8 mouse cellular contexts compared by ENCODE assay signal in genomic region chr19:47301303-47302190, GRCm38 (mm10).
DNase-seq lines count a peak whose midpoint lies in the region; ATAC-seq and TF ChIP-seq lines count a peak whose summit lies in the region.

No protein-coding gene starts in this region.

- no peak overlapping the region for H3K4me3 ChIP-seq in kidney, embryonic 15.5 days (replicated peaks)
- H3K4me3 ChIP-seq in embryonic facial prominence, embryonic 11.5 days (ENCODE audit: low read depth, low read length): no peak overlapping the region
- H3K4me3 ChIP-seq in intestine, postnatal 0 days (ENCODE audit: low read depth, low read length): no peak overlapping the region
- no peak overlapping the region for H3K4me3 ChIP-seq in neural tube, embryonic 12.5 days

- H3K27ac ChIP-seq in kidney, embryonic 15.5 days: peak overlapping the region; percentile 96
- peak overlapping the region; percentile 90 for H3K27ac ChIP-seq in embryonic facial prominence, embryonic 11.5 days (replicated peaks; ENCODE audit: low read depth, low read length)
- H3K27ac ChIP-seq in intestine, postnatal 0 days (ENCODE audit: low read depth, low read length): no peak overlapping the region
- peak overlapping the region; percentile 50 for H3K27ac ChIP-seq in neural tube, embryonic 12.5 days

- peak overlapping the region; percentile 35 for H3K4me2 ChIP-seq in kidney, embryonic 15.5 days
- peak overlapping the region; percentile 19 for H3K4me2 ChIP-seq in embryonic facial prominence, embryonic 11.5 days (ENCODE audit: low read depth, low read length)
- no peak overlapping the region for H3K4me2 ChIP-seq in intestine, postnatal 0 days (replicated peaks; ENCODE audit: low read depth)
- peak overlapping the region; percentile 45 for H3K4me2 ChIP-seq in neural tube, embryonic 12.5 days (replicated peaks)

- no peaks in the 10 kb centered on the region for H3K9me3 ChIP-seq in kidney, embryonic 15.5 days (replicated peaks)
- H3K9me3 ChIP-seq in embryonic facial prominence, embryonic 11.5 days (replicated peaks; ENCODE audit: control insufficient read depth, low read length): no peaks in the 10 kb centered on the region
- H3K9me3 ChIP-seq in intestine, postnatal 0 days (ENCODE audit: control insufficient read depth): no peaks in the 10 kb centered on the region
- H3K9me3 ChIP-seq in neural tube, embryonic 12.5 days: no peaks in the 10 kb centered on the region

- peaks cover 59% of the 10 kb centered on the region for H3K4me1 ChIP-seq in kidney, embryonic 15.5 days
- H3K4me1 ChIP-seq in embryonic facial prominence, embryonic 11.5 days (ENCODE audit: control insufficient read depth, insufficient read depth, low read length): peaks cover 9% of the 10 kb centered on the region
- H3K4me1 ChIP-seq in intestine, postnatal 0 days (replicated peaks; ENCODE audit: control insufficient read depth, insufficient read depth, low read length): peaks cover 2% of the 10 kb centered on the region; the same call in 1 of the 2 replicates
- H3K4me1 ChIP-seq in neural tube, embryonic 12.5 days: peaks cover 27% of the 10 kb centered on the region

- H3K36me3 ChIP-seq in kidney, embryonic 15.5 days: peaks cover 24% of the 10 kb centered on the region
- H3K36me3 ChIP-seq in embryonic facial prominence, embryonic 11.5 days (replicated peaks; ENCODE audit: control insufficient read depth, insufficient read depth, low read depth, low read length): no peaks in the 10 kb centered on the region; the same call in 1 of the 2 replicates
- H3K36me3 ChIP-seq in intestine, postnatal 0 days (ENCODE audit: control insufficient read depth, insufficient read depth): peaks cover 6% of the 10 kb centered on the region; the same call in 1 of the 2 replicates
- H3K36me3 ChIP-seq in neural tube, embryonic 12.5 days: no peaks in the 10 kb centered on the region

- peak; percentile 46 for ATAC-seq in kidney, embryonic 15.5 days (replicated peaks; ENCODE audit: low FRiP score)
- peak; percentile 76 for ATAC-seq in embryonic facial prominence, embryonic 11.5 days (replicated peaks; ENCODE audit: insufficient number of reproducible peaks, low FRiP score, low TSS enrichment, low read depth)
- 0 out of 2 replicates have a peak, but pooled peaks have one; percentile 3 for ATAC-seq in intestine, postnatal 0 days
- peak; percentile 87 for ATAC-seq in neural tube, embryonic 12.5 days (ENCODE audit: low FRiP score, low read depth)

- H3K9ac ChIP-seq in kidney, embryonic 15.5 days: peak overlapping the region; percentile 30; the same call in 1 of the 2 replicates
- H3K9ac ChIP-seq in embryonic facial prominence, embryonic 11.5 days (replicated peaks; ENCODE audit: low read length): peak overlapping the region; percentile 37
- no peak overlapping the region for H3K9ac ChIP-seq in intestine, postnatal 0 days (ENCODE audit: low read depth, low read length)
- no peak overlapping the region for H3K9ac ChIP-seq in neural tube, embryonic 12.5 days

- WGBS in kidney, embryonic 15.5 days: 8% methylated on average over 19 of the region's 19 CpGs
- 4% methylated on average over 19 of the region's 19 CpGs for WGBS in embryonic facial prominence, embryonic 11.5 days
- 29% methylated on average over 19 of the region's 19 CpGs for whole genome bisulfite sequencing in intestine, postnatal 0 days
- whole genome bisulfite sequencing in neural tube, embryonic 12.5 days: 8% methylated on average over 19 of the region's 19 CpGs

- TF ChIP-seq CTCF in intestine, postnatal 0 days (IDR thresholded peaks at IDR 0.05; ENCODE audit: low read depth): no peak

- DNase-seq in kidney, postnatal 25 days: no peak
- DNase-seq in embryonic facial prominence, embryonic 11.5 days (ENCODE audit: low spot score): peak; percentile 88
- DNase-seq in cerebellum, adult 9-10 months: no peak
- DNase-seq in layer of hippocampus, adult 8-10 months (ENCODE audit: low spot score in 2 of 2): no peak
- DNase-seq in thymus, postnatal 36 days: no peak

- no peaks in the 10 kb centered on the region for H3K27me3 ChIP-seq in kidney, embryonic 15.5 days
- H3K27me3 ChIP-seq in embryonic facial prominence, embryonic 11.5 days (ENCODE audit: control insufficient read depth, insufficient read depth, low read length): no peaks in the 10 kb centered on the region
- no peaks in the 10 kb centered on the region for H3K27me3 ChIP-seq in intestine, postnatal 0 days (replicated peaks; ENCODE audit: control insufficient read depth, insufficient read depth, low read length)
- H3K27me3 ChIP-seq in neural tube, embryonic 12.5 days (replicated peaks): no peaks in the 10 kb centered on the region

Comparison
In these comparisons a context has a peak if more than half of its experiments do, and no peak if none do; other contexts are left out.
1. ATAC-seq: peak in every context shown above with its lines; median percentile 87 in neural tube, embryonic 12.5 days; 76 in embryonic facial prominence, embryonic 11.5 days; 46 in kidney, embryonic 15.5 days; 3 in intestine, postnatal 0 days.
2. H3K9ac ChIP-seq: peak in kidney, embryonic 15.5 days (single experiment) and embryonic facial prominence, embryonic 11.5 days (single experiment); none in intestine, postnatal 0 days (single experiment) and neural tube, embryonic 12.5 days (single experiment).